Mouse (Mus musculus): ENCODE data around the gene Ptpra. TPM values are rescaled to one million over a fixed set of nuclear protein-coding genes. Genes with fewer than 3 reads are reported as not detected.
"Not testable (repeated sequence)": the region's sequence is repeated elsewhere in the genome, so short reads cannot be mapped to it uniquely, and the experiment has no call there.

The Ptpra gene
- polyA plus RNA-seq, 1 experiment from 2014 or later: 90.4 TPM

DNA sequence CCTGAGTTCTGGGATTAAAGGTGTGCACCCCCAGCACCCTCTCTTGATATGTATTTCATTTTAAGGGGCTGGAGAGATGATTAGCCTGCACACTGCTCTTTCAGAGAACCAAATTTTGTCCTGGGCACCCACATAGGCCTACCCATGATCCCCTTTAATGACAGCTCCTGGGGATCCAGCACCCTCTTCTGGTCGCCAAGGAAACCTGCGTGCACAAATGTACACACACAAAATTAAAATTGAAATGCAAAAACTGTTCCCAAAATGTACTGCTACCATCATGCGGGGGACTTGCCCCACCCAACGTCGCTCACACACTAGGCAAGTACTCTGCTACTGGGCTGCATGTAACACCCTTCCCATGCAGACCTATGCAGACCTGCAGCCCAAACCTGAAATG lies 124.9 kb downstream of the Ptpra start:
- DNase-seq (ENCODE audit: low read depth, low spot score) (no peak), ATAC-seq (no peak)
- POLR2A ChIA-PET: no interaction called here
- no peak for TF ChIP-seq CTCF (IDR thresholded peaks at IDR 0.05)
- H3K27me3 ChIP-seq: no peaks in the 10 kb centered on the region
- in situ Hi-C loops (cut with MboI; ENCODE audit: low pct_unique_long_range_greater_than_20kb): no loop called here
- CTCF ChIA-PET: no interaction called here

DNA sequence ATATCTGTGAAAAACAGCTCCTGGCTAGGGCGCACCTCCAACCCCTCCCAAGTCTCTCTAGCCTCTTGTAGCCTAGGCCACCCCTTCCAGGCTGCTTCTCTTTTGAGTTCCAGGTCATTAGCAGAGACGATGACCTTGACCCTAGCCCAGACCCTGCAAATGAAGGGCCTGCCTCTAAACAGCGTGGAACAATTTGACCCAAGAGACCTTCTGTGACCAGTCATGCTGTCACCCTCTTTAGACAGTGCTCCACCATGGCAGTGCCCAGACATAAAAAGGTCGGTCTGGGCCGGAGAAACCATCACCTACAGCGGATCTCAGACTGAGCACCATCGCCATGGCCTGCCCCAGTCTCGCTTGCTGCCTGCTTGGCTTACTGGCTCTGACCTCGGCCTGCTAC lies 125.8 kb downstream of the Ptpra start, which contains the start of gene Oxt:
TSS of gene Oxt (plus strand) at position 301 of the 400 bp plus-strand sequence.
- ATAC-seq: no peak
- POLR2A ChIA-PET: no interaction called here
- in situ Hi-C loops (cut with MboI; ENCODE audit: low pct_unique_long_range_greater_than_20kb): no loop called here
- DNase-seq (ENCODE audit: low read depth, low spot score): no peak
- H3K27me3 ChIP-seq: no peaks in the 10 kb centered on the region
- CTCF ChIA-PET: no interaction called here
- no peak for TF ChIP-seq CTCF (IDR thresholded peaks at IDR 0.05)

DNA sequence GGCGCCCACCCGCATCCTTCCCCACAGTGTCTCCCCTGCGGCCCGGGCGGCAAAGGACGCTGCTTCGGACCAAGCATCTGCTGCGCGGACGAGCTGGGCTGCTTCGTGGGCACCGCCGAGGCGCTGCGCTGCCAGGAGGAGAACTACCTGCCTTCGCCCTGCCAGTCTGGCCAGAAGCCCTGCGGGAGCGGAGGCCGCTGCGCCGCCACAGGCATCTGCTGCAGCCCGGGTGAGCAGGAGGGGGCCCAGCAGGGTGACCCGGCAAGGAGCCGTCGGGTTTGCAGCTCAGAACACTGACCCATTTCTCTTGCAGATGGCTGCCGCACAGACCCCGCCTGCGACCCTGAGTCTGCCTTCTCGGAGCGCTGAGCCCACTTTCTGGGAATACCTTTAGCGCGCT lies 126.5 kb downstream of the Ptpra start:
- H3K27me3 ChIP-seq; ATAC-seq; in situ Hi-C loops (cut with MboI; ENCODE audit: low pct_unique_long_range_greater_than_20kb); DNase-seq (ENCODE audit: low read depth, low spot score); CTCF ChIA-PET: not testable (repeated sequence)
- POLR2A ChIA-PET: interaction anchor here (0.6 kb wide), 1 partner anchor 20 kb away, joined by 3 read pairs; no protein-coding TSS in a partner anchor

DNA sequence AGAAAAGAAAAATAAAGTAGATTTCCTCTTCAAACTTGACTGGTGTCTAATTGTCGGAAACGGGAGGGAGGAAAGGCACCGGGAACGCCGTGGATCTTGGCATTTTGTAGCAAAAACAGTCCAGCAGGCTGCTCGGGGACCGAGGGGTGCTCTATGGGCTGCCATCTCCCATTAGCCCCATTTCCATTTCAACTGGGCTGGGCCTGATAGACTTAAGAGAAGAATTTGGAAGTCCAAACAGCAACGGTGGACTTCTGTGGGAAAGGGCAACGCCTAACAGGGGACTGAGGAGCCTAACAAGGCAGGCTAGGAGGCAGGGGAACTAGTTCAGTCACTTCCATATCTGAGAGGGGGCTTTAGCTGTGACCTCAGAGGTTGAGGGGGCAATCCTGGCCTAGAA lies 126.9 kb downstream of the Ptpra start:
- ChIA-PET CTCF (no interaction called here), POLR2A (no interaction called here)
- no peak for TF ChIP-seq CTCF (IDR thresholded peaks at IDR 0.05)
- H3K27me3 ChIP-seq: no peaks in the 10 kb centered on the region
- ATAC-seq: no peak
- no peak for DNase-seq (ENCODE audit: low read depth, low spot score)
- in situ Hi-C loops (cut with MboI; ENCODE audit: low pct_unique_long_range_greater_than_20kb): no loop called here

DNA sequence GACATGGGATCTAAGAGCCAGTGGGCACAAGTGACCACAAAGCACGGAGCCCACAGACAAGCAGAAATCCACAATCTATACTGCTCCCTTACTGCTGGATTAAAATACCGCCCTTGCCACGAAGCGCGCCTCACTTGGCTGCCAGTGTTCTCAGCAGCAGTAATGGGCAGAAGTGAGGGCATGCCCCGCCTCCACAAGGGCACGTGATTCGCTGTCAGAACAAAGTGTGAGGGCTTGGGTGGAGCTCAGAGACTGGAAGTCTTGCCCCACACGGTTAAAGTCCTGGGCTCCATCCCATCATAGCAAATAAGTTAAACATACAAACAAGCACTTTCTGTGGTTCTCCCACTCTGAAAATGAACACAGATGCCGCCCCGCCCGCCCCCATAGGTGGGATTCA lies 127.6 kb downstream of the Ptpra start:
- no peak for DNase-seq (ENCODE audit: low read depth, low spot score)
- no peak for TF ChIP-seq CTCF (IDR thresholded peaks at IDR 0.05)
- CTCF ChIA-PET: no interaction called here
- in situ Hi-C loops (cut with MboI; ENCODE audit: low pct_unique_long_range_greater_than_20kb): no loop called here
- POLR2A ChIA-PET: no interaction called here
- ATAC-seq: no peak
- H3K27me3 ChIP-seq: no peaks in the 10 kb centered on the region

DNA sequence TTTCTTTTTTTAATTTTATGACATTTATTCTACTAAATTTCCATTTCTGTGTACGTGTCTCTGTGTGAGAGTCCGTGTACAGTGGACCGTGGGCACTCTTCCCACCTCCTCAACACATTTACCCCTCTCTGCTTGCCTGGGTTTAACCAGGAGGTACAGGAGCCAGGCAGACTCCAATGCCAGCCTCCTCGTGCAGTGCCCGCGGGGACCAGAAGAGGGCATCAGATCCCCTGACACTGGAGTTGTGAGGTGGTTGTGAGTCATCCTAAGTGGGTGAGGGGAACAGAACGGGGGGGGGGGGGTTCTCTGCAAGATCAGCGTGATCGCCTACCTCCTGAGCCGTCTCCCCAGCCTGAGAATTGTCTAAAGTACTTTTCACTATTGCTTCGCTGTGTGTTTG lies 128.1 kb downstream of the Ptpra start:
- ChIA-PET POLR2A (no interaction called here), CTCF (no interaction called here)
- no peak for DNase-seq (ENCODE audit: low read depth, low spot score)
- ATAC-seq: no peak
- H3K27me3 ChIP-seq: no peaks in the 10 kb centered on the region
- no peak for TF ChIP-seq CTCF (IDR thresholded peaks at IDR 0.05)
- in situ Hi-C loops (cut with MboI; ENCODE audit: low pct_unique_long_range_greater_than_20kb): no loop called here

DNA sequence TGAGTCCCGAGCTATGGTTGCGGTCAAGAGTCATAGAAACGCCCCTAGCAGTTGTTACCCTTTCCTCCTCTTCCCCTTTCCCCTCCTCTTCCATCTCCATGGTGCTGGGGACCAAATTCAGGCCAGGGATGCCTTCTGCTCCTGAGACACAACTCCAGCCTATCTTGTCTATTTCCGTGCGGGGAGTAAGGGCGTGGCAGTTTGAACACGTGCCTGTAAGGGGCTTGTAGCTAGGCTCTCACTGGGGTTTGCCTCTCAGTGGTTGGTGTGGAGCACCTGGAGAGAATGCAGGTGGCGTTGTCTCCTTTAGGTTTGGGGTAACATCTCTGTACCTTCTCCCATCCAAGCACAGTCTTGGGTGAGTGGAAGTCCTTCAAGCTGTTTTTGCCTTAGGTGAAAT lies 129.7 kb downstream of the Ptpra start:
- DNase-seq (ENCODE audit: low read depth, low spot score) (no peak), ATAC-seq (no peak)
- ChIA-PET CTCF (interaction anchor here (0.8 kb wide), 1 partner anchor 17 kb away, joined by 3 read pairs; the partner anchor contains the start of gene Mrps26), POLR2A (no interaction called here)
- TF ChIP-seq CTCF (IDR thresholded peaks at IDR 0.05): no peak
- in situ Hi-C loops (cut with MboI; ENCODE audit: low pct_unique_long_range_greater_than_20kb): no loop called here
- no peaks in the 10 kb centered on the region for H3K27me3 ChIP-seq

DNA sequence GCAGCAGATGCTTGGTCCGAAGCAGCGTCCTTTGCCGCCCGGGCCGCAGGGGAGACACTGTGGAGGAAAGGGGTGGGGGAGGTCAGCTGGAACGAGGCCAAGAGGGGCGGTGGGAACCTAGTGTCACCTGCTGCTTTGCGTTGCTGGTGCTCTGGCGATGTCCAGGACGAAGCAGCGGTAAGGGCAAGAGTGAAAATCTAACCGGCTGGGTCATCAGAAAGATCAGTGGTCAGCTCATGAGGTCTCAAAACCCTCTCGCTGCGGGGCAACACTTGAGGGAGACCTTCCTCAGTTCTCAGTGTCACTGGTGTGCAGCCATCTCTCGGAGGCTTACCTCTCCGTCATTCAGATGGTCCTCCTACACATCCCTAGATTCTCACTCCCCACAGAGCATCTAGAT lies 131.1 kb downstream of the Ptpra start:
- in situ Hi-C loops (cut with MboI; ENCODE audit: low pct_unique_long_range_greater_than_20kb): no loop called here
- CTCF ChIA-PET: no interaction called here
- POLR2A ChIA-PET: no interaction called here
- DNase-seq (ENCODE audit: low read depth, low spot score): no peak
- ATAC-seq: no peak
- no peak for TF ChIP-seq CTCF (IDR thresholded peaks at IDR 0.05)
- no peaks in the 10 kb centered on the region for H3K27me3 ChIP-seq

DNA sequence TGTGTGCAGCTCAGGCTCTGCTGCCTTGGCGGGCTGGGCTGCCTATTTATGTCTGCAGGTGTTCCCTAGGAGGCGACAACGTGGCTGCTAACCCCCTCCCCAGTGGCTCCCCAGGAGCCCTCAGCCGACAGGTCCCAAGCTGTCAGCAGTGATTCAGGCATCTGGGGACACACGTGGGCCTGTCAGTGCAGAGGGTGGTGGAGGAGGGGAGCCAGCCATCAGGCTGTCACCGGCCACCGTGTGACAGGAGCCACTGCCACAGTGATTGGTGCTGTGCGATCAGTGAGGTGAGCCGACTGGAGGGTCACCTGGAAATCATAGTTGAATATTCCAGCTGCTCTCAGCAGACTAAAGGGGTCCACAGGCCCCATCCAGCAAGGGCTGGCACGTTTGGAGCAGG lies 132.5 kb downstream of the Ptpra start, which contains the start of gene Avp:
TSS of gene Avp (minus strand) at position 3 of the 400 bp plus-strand sequence.
- ChIA-PET CTCF (no interaction called here), POLR2A (no interaction called here)
- in situ Hi-C loops (cut with MboI; ENCODE audit: low pct_unique_long_range_greater_than_20kb): no loop called here
- no peak for TF ChIP-seq CTCF (IDR thresholded peaks at IDR 0.05)
- DNase-seq (ENCODE audit: low read depth, low spot score) (no peak), ATAC-seq (no peak)
- H3K27me3 ChIP-seq: no peaks in the 10 kb centered on the region

DNA sequence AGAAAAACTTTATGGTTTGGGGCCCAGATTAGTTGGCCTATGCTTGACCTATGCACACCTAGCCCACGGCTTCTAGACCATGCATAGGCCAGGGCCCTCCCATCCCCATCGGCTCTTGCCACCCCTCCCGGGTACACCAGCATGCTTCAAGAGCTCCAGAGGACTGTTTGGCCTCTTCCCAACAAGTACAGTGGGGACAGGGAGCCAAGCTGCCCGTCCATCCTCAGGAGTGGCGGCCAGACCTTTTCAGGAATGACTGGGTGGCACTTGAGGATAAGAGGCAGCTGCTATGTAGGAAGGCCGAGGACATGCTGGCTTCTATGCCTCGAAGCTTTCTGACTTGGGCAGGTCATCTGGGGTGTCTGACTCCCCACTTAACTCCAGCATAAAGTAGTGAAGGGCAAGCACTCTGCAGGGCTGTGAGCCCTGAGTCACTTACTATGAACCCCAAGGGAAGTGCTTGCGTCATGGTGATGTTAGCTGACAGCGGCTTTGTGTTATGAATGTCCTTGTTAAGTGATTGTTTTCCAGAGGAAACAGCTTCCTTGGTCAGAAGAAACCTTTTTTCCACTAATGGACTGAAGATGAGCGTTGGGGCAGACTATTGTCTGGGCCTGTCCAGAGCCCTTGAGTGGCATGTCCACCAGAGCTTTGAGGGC lies 134.0 kb downstream of the Ptpra start:
- DNase-seq (ENCODE audit: low read depth, low spot score) (no peak), ATAC-seq (no peak)
- ChIA-PET CTCF (interaction anchor here (0.9 to 1.4 kb wide), 2 partner anchors 13 to 23 kb away, joined by 3 read pairs; no protein-coding TSS in a partner anchor), POLR2A (no interaction called here)
- in situ Hi-C loops (cut with MboI; ENCODE audit: low pct_unique_long_range_greater_than_20kb): no loop called here
- no peaks in the 10 kb centered on the region for H3K27me3 ChIP-seq
- TF ChIP-seq CTCF (IDR thresholded peaks at IDR 0.05): no peak

DNA sequence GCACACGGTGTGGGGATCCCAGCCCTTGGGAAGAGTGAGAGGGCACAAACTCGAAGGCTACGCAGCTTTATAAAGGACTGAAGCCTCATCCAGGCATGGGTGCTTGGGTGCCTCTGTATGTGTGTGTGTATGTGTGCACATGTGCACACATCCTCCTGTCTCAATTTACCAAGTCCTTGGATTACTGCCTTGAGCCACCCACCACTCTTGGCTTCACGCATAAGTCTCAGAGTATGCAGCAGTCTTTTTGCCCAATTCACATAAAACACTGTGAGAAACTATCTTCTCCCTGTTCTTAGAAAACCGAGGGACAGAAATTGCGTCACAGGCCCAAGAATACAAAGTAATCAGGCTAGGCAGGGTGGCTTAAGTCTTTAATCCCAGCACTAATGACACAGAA lies 135.9 kb downstream of the Ptpra start:
- ChIA-PET CTCF (no interaction called here), POLR2A (no interaction called here)
- in situ Hi-C loops (cut with MboI; ENCODE audit: low pct_unique_long_range_greater_than_20kb): no loop called here
- TF ChIP-seq CTCF (IDR thresholded peaks at IDR 0.05): no peak
- DNase-seq (ENCODE audit: low read depth, low spot score) (no peak), ATAC-seq (no peak)
- no peaks in the 10 kb centered on the region for H3K27me3 ChIP-seq

DNA sequence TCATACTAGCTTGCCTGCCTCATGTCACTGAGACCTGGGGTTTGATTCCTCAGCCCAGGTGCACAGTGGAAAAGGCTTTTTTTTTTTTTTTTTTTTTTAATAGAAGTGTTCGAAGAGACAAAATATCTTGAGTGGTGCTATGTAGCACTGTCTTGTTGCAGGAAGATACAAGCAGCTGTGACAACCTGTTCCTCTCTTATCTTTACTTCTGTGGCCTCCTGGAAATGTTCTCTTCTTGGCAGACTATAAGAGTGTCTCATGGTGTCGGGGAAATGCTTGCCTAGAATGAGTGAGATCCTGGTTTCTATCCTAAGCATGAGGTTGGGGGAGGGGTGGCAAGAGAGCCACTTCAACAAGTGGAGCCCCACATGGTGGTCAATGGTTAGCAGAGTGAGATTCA lies 138.3 kb downstream of the Ptpra start:
- DNase-seq (ENCODE audit: low read depth, low spot score): no peak
- in situ Hi-C loops (cut with MboI; ENCODE audit: low pct_unique_long_range_greater_than_20kb): no loop called here
- TF ChIP-seq CTCF (IDR thresholded peaks at IDR 0.05): no peak
- CTCF ChIA-PET: interaction anchor here (1.2 kb wide), 1 partner anchor 9 kb away, joined by 3 read pairs; no protein-coding TSS in a partner anchor
- ATAC-seq: no peak
- no peaks in the 10 kb centered on the region for H3K27me3 ChIP-seq
- POLR2A ChIA-PET: no interaction called here

Data from Patski (cell line).